Mouse (Mus musculus): ENCODE measurements around the gene Ing2. TPM values are rescaled to one million over a fixed set of nuclear protein-coding genes. Genes with fewer than 3 reads are reported as not detected.
A peak's percentile ranks its signal among the peaks of the same experiment; 100 is the strongest.

Ing2 gene
- polyA plus RNA-seq, 1 experiment from 2014 or later = 6.6 TPM

GRCm38 (mm10) chr8:47662716-47663115 lies 12.6 kb downstream of the Ing2 start:
- Histone ChIP-seq H3K9me3 (replicated peaks; ENCODE audit: control insufficient read depth, low read length) (no peaks in the 10 kb centered on the region), H3K4me3 (ENCODE audit: low read depth, low read length) (no peak overlapping the region), H3K27ac (ENCODE audit: low read length) (no peak overlapping the region), H3K27me3 (ENCODE audit: control insufficient read depth, insufficient read depth, low read depth, low read length) (no peaks in the 10 kb centered on the region), H3K36me3 (ENCODE audit: control insufficient read depth, insufficient read depth) (peaks cover 4% of the 10 kb centered on the region; the same call in 1 of the 2 replicates), H3K4me1 (ENCODE audit: control insufficient read depth, low read depth, low read length) (no peaks in the 10 kb centered on the region), H3K4me2 (ENCODE audit: low read depth, low read length) (no peak overlapping the region), H3K9ac (ENCODE audit: low read depth, low read length) (no peak overlapping the region)
- no peak for ATAC-seq (ENCODE audit: low read depth)
- 83% methylated on average over 5 of the region's 5 CpGs for WGBS (ENCODE audit: insufficient replicate concordance)

- H3K4me1 ChIP-seq (ENCODE audit: control insufficient read depth, low read depth, low read length) = no peaks in the 10 kb centered on the region
- H3K36me3 ChIP-seq (ENCODE audit: control insufficient read depth, insufficient read depth) = no peaks in the 10 kb centered on the region
- WGBS (ENCODE audit: insufficient replicate concordance) = 78% methylated on average over 7 of the region's 7 CpGs
- H3K4me2 ChIP-seq (ENCODE audit: low read depth, low read length) = no peak overlapping the region
- H3K27ac ChIP-seq (ENCODE audit: low read length) = no peak overlapping the region
- no peak overlapping the region for H3K9ac ChIP-seq (ENCODE audit: low read depth, low read length)
- no peaks in the 10 kb centered on the region for H3K9me3 ChIP-seq (replicated peaks; ENCODE audit: control insufficient read depth, low read length)
- H3K27me3 ChIP-seq (ENCODE audit: control insufficient read depth, insufficient read depth, low read depth, low read length) = no peaks in the 10 kb centered on the region
- no peak overlapping the region for H3K4me3 ChIP-seq (ENCODE audit: low read depth, low read length)
- ATAC-seq (ENCODE audit: low read depth) = no peak
Measured at GRCm38 (mm10) chr8:47660394-47660793, 15.0 kb downstream of the Ing2 start.

DNA sequence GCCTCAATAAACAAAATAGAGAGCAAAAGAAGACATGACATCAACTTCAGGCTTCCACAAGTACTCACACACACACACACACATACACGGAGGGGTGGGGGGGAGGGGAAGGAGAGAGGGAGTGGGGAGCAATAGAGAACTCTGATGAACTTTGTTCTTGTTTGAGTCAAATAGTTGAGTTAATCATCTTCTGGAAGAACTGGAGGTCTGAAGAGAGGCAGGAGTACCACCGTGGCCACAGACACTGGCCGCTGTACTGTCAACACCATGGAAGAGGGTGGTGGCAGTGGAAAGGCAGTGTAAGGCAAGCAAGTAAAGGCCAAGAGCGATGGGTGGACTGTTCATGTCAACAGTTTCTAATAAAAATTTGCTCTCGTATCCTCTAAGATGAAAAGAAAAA lies 15.9 kb downstream of the Ing2 start:
- ATAC-seq (ENCODE audit: low read depth) = peak; percentile 79

GRCm38 (mm10) chr8:47654406-47654805 lies 20.9 kb downstream of the Ing2 start:
- peak; percentile 66 for ATAC-seq (ENCODE audit: low read depth)
- no peak overlapping the region for H3K27ac ChIP-seq (ENCODE audit: low read length)
- no peaks in the 10 kb centered on the region for H3K27me3 ChIP-seq (ENCODE audit: control insufficient read depth, insufficient read depth, low read depth, low read length)
- H3K4me3 ChIP-seq (ENCODE audit: low read depth, low read length) = no peak overlapping the region
- no peak overlapping the region for H3K9ac ChIP-seq (ENCODE audit: low read depth, low read length)
- no peaks in the 10 kb centered on the region for H3K4me1 ChIP-seq (ENCODE audit: control insufficient read depth, low read depth, low read length)
- 45% methylated on average over 3 of the region's 3 CpGs for WGBS (ENCODE audit: insufficient replicate concordance)
- H3K4me2 ChIP-seq (ENCODE audit: low read depth, low read length) = no peak overlapping the region
- H3K9me3 ChIP-seq (replicated peaks; ENCODE audit: control insufficient read depth, low read length) = no peaks in the 10 kb centered on the region
- no peaks in the 10 kb centered on the region for H3K36me3 ChIP-seq (ENCODE audit: control insufficient read depth, insufficient read depth)

More for the DNA sequence above, 15.9 kb downstream of the Ing2 start:
- Histone ChIP-seq H3K27ac (ENCODE audit: low read length) (no peak overlapping the region), H3K9me3 (replicated peaks; ENCODE audit: control insufficient read depth, low read length) (no peaks in the 10 kb centered on the region), H3K4me3 (ENCODE audit: low read depth, low read length) (no peak overlapping the region), H3K4me2 (ENCODE audit: low read depth, low read length) (no peak overlapping the region), H3K36me3 (ENCODE audit: control insufficient read depth, insufficient read depth) (no peaks in the 10 kb centered on the region), H3K9ac (ENCODE audit: low read depth, low read length) (no peak overlapping the region), H3K27me3 (ENCODE audit: control insufficient read depth, insufficient read depth, low read depth, low read length) (no peaks in the 10 kb centered on the region), H3K4me1 (ENCODE audit: control insufficient read depth, low read depth, low read length) (no peaks in the 10 kb centered on the region)
- 71% methylated on average over 5 of the region's 5 CpGs for WGBS (ENCODE audit: insufficient replicate concordance)

GRCm38 (mm10) chr8:47652737-47653076 lies 22.6 kb downstream of the Ing2 start:
- Histone ChIP-seq H3K27me3 (ENCODE audit: control insufficient read depth, insufficient read depth, low read depth, low read length) (no peaks in the 10 kb centered on the region), H3K4me1 (ENCODE audit: control insufficient read depth, low read depth, low read length) (no peaks in the 10 kb centered on the region), H3K4me3 (ENCODE audit: low read depth, low read length) (no peak overlapping the region), H3K4me2 (ENCODE audit: low read depth, low read length) (no peak overlapping the region; the same call in 1 of the 2 replicates), H3K36me3 (ENCODE audit: control insufficient read depth, insufficient read depth) (no peaks in the 10 kb centered on the region), H3K9me3 (replicated peaks; ENCODE audit: control insufficient read depth, low read length) (no peaks in the 10 kb centered on the region), H3K9ac (ENCODE audit: low read depth, low read length) (no peak overlapping the region), H3K27ac (ENCODE audit: low read length) (peak overlapping the region; percentile 69)
- ATAC-seq (ENCODE audit: low read depth) = peak; percentile 25
- WGBS (ENCODE audit: insufficient replicate concordance) = 54% methylated on average over 3 of the region's 3 CpGs

GRCm38 (mm10) chr8:47651913-47652736 lies 23.2 kb downstream of the Ing2 start:
- no peaks in the 10 kb centered on the region for H3K27me3 ChIP-seq (ENCODE audit: control insufficient read depth, insufficient read depth, low read depth, low read length)
- no peaks in the 10 kb centered on the region for H3K4me1 ChIP-seq (ENCODE audit: control insufficient read depth, low read depth, low read length)
- no peaks in the 10 kb centered on the region for H3K36me3 ChIP-seq (ENCODE audit: control insufficient read depth, insufficient read depth)
- peak overlapping the region; percentile 35; the same call in 1 of the 2 replicates for H3K4me2 ChIP-seq (ENCODE audit: low read depth, low read length)
- ATAC-seq (ENCODE audit: low read depth) = peak; percentile 68
- WGBS (ENCODE audit: insufficient replicate concordance) = 62% methylated on average over 13 of the region's 13 CpGs
- no peak overlapping the region for H3K9ac ChIP-seq (ENCODE audit: low read depth, low read length)
- H3K4me3 ChIP-seq (ENCODE audit: low read depth, low read length) = no peak overlapping the region
- H3K27ac ChIP-seq (ENCODE audit: low read length) = peak overlapping the region; percentile 80
- no peaks in the 10 kb centered on the region for H3K9me3 ChIP-seq (replicated peaks; ENCODE audit: control insufficient read depth, low read length)

DNA sequence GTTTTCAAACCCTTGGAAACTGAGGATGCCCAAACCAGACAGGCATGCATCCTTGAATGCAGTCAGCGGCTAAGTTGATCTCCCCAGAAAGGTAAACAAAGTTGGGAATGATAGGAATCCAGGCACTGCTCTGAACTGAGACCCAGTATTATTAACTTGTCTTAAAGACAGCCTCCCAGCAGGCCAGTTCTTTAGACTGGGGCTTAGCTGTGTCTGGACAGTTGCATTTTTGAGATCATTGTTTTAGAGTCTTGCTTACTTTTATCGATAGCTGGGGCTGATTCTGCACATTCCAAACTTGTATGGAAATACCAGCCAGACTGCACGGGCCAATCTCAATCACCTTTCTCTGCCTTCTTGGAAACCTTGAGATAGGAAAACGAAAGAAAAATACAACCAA lies 24.5 kb downstream of the Ing2 start:
- WGBS (ENCODE audit: insufficient replicate concordance) = 54% methylated on average over 4 of the region's 4 CpGs
- H3K27me3 ChIP-seq (ENCODE audit: control insufficient read depth, insufficient read depth, low read depth, low read length) = no peaks in the 10 kb centered on the region
- no peak overlapping the region for H3K4me2 ChIP-seq (ENCODE audit: low read depth, low read length)
- H3K4me1 ChIP-seq (ENCODE audit: control insufficient read depth, low read depth, low read length) = no peaks in the 10 kb centered on the region
- no peak overlapping the region for H3K27ac ChIP-seq (ENCODE audit: low read length)
- no peak overlapping the region for H3K4me3 ChIP-seq (ENCODE audit: low read depth, low read length)
- H3K9ac ChIP-seq (ENCODE audit: low read depth, low read length) = no peak overlapping the region
- H3K9me3 ChIP-seq (replicated peaks; ENCODE audit: control insufficient read depth, low read length) = no peaks in the 10 kb centered on the region; the same call in 1 of the 2 replicates
- ATAC-seq (ENCODE audit: low read depth) = no peak
- no peaks in the 10 kb centered on the region for H3K36me3 ChIP-seq (ENCODE audit: control insufficient read depth, insufficient read depth)

DNA sequence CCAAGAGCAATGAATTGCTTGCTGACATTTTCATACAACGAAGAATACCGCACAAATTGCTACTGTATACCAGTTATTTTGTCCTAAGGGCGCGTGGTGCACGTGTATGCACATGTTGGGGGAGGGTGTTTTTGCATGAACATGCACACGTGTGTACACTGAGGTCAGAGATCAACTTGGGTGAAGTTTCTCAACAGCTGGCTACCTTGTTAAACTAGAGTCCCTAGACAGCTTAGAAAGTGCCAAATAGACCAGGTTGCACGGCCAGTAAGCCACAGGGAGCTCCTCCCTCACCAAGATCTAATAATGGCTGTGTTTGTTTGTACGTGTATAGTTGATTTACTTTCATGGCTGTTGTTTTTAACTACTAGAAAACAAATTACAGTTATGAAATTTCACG lies 25.8 kb downstream of the Ing2 start:
- Histone ChIP-seq H3K4me1 (ENCODE audit: control insufficient read depth, low read depth, low read length) (no peaks in the 10 kb centered on the region), H3K36me3 (ENCODE audit: control insufficient read depth, insufficient read depth) (no peaks in the 10 kb centered on the region), H3K4me2 (ENCODE audit: low read depth, low read length) (no peak overlapping the region), H3K4me3 (ENCODE audit: low read depth, low read length) (no peak overlapping the region), H3K9ac (ENCODE audit: low read depth, low read length) (no peak overlapping the region), H3K27me3 (ENCODE audit: control insufficient read depth, insufficient read depth, low read depth, low read length) (no peaks in the 10 kb centered on the region), H3K27ac (ENCODE audit: low read length) (no peak overlapping the region), H3K9me3 (replicated peaks; ENCODE audit: control insufficient read depth, low read length) (no peaks in the 10 kb centered on the region; the same call in 1 of the 2 replicates)
- no peak for ATAC-seq (ENCODE audit: low read depth)
- WGBS (ENCODE audit: insufficient replicate concordance) = 60% methylated on average over 9 of the region's 9 CpGs

DNA sequence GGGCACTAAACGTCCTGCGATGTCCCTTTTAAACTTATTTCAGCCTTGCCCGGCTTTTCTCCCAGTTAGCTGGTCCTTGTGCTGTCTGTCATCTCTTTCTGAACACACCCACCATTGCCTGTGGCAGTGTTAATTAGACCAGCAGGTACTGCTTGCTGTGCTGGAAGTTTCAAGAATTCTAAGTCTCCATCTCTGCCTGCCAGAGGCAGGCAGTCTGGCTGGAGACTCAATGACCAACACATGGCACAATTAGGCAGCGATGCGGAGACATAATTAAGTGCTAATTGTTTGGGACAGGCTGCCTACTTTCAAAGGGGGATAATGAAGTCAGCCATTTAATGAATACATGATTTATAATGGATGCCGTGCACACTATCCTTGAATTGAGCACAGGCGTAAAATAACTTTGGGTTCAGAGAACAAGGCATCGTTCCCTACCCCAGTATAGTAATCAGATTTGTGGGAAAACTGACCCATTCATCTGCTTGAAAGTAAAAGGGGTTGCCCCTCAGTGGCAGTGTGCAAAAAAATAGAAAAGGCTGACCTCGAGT lies 32.8 kb downstream of the Ing2 start:
- H3K4me3 ChIP-seq (ENCODE audit: low read depth, low read length) = no peak overlapping the region
- no peaks in the 10 kb centered on the region for H3K4me1 ChIP-seq (ENCODE audit: control insufficient read depth, low read depth, low read length)
- H3K4me2 ChIP-seq (ENCODE audit: low read depth, low read length) = no peak overlapping the region
- WGBS (ENCODE audit: insufficient replicate concordance) = 79% methylated on average over 9 of the region's 9 CpGs
- H3K36me3 ChIP-seq (ENCODE audit: control insufficient read depth, insufficient read depth) = no peaks in the 10 kb centered on the region
- no peaks in the 10 kb centered on the region for H3K27me3 ChIP-seq (ENCODE audit: control insufficient read depth, insufficient read depth, low read depth, low read length)
- ATAC-seq (ENCODE audit: low read depth) = no peak
- no peak overlapping the region for H3K27ac ChIP-seq (ENCODE audit: low read length)
- H3K9ac ChIP-seq (ENCODE audit: low read depth, low read length) = no peak overlapping the region
- H3K9me3 ChIP-seq (replicated peaks; ENCODE audit: control insufficient read depth, low read length) = no peaks in the 10 kb centered on the region; the same call in 1 of the 2 replicates

Data from liver, embryonic 16.5 days (tissue).